Mouse (Mus musculus) heart, embryonic 14.5 days (tissue): ENCODE measurements around the gene Dhx15. TPM values are rescaled to one million over a fixed set of nuclear protein-coding genes. Genes with fewer than 3 reads are reported as not detected.

Source experiments
- microRNA-seq: library from miRNA; unstranded; fragments of <30 nt; microRNA quantifications from one replicate; pipeline ENCODE4, GENCODE M21; 2016
- polyA plus RNA-seq: library from polyadenylated mRNA; unstranded; fragments of >200 nt; fragmentation: Nextera tagmentation; extraction: Ambion mirVana; gene quantifications from 2 replicates; pipeline ENCODE4 v1.2.1, GENCODE M21; 2014

Dhx15 gene
- polyA plus RNA-seq, 1 experiment from 2014 or later, result 47.2 TPM

Small RNAs within 50 kb of the gene (microRNA-seq; reads per million reads assigned to microRNA genes)
- gene Mir6417, result not detected

Other genes with a start within 250 kb of the Dhx15 start
- gene Sod3, start 173.3 kb upstream of the Dhx15 start, polyA plus RNA-seq, result 0.39 and 0.49 TPM in 2 replicates